Mouse (Mus musculus): ENCODE data around the gene Ssr2. TPM values are rescaled to one million over a fixed set of nuclear protein-coding genes. Genes with fewer than 3 reads are reported as not detected.

Gene Ssr2
- total and polyA plus RNA-seq, 3 experiments, result 346 to 377 (median 364) TPM

GRCm38 (mm10) chr3:88614418-88614817 is 38.7 kb downstream of the Ssr2 start:
- no peak overlapping the region for H3K4me3 ChIP-seq (replicated peaks in 1 of 3; ENCODE audit: low read depth in 2 of 3, low read length in 2 of 3, poor library complexity in 1 of 3)
- H3K27ac ChIP-seq (ENCODE audit: insufficient read depth, low read depth), result no peak overlapping the region
- DNase-seq (ENCODE audit: extremely low read depth), result no peak
- in situ Hi-C loops (cut with MboI; ENCODE audit: low pct_ligation_motif_present, low pct_unique_long_range_greater_than_20kb, low sequenced_read_pairs) (loop anchor here (25.0 kb wide), 1 partner anchor 123 kb away; no protein-coding TSS in a partner anchor), dilution Hi-C loops (cut with MboI; ENCODE audit: extremely low pct_ligation_motif_present, extremely low pct_unique_long_range_greater_than_20kb, low sequenced_read_pairs) (no loop called here)
- no peak overlapping the region for H3K9ac ChIP-seq (ENCODE audit: insufficient read depth, low read depth)
- H3K27me3 ChIP-seq (replicated peaks), result peaks cover 8% of the 10 kb centered on the region
- no peaks in the 10 kb centered on the region for H3K36me3 ChIP-seq (replicated peaks in 1 of 2; ENCODE audit: control insufficient read depth in 1 of 2, insufficient read depth in 1 of 2, low read length in 1 of 2)
- no peaks in the 10 kb centered on the region for H3K79me2 ChIP-seq (replicated peaks; ENCODE audit: control insufficient read depth, extremely low read depth, insufficient read depth, poor library complexity, severe bottlenecking)
- peaks cover 13 to 43% of the 10 kb centered on the region in 2 experiments for H3K4me1 ChIP-seq (ENCODE audit: control insufficient read depth in 1 of 2, insufficient read depth in 2 of 2)
- H3K9me3 ChIP-seq (replicated peaks; ENCODE audit: low read length), result no peaks in the 10 kb centered on the region
- no peak overlapping the region for H3K4me2 ChIP-seq (ENCODE audit: insufficient read depth, low read depth, poor library complexity, severe bottlenecking)
- TF ChIP-seq NELFE (IDR thresholded peaks at IDR 0.05; ENCODE audit: low read depth, low read length) (no peak), CHD1 (IDR thresholded peaks at IDR 0.05; ENCODE audit: low read depth, low read length) (no peak), ZMIZ1 (IDR thresholded peaks at IDR 0.05; ENCODE audit: low read depth, low read length) (no peak), SIN3A (IDR thresholded peaks at IDR 0.05; ENCODE audit: low read length) (no peak), TCF12 (IDR thresholded peaks at IDR 0.05; ENCODE audit: low read depth, low read length) (no peak), RCOR1 (conservative IDR thresholded peaks at IDR 0.05; ENCODE audit: low read depth, low read length) (no peak), PAX5 (IDR thresholded peaks at IDR 0.05; ENCODE audit: low read length) (no peak), E2F4 (IDR thresholded peaks at IDR 0.05; ENCODE audit: insufficient replicate concordance, low read depth, low read length) (no peak), MAFK (IDR thresholded peaks at IDR 0.05; ENCODE audit: insufficient replicate concordance, low read length) (no peak)

DNA sequence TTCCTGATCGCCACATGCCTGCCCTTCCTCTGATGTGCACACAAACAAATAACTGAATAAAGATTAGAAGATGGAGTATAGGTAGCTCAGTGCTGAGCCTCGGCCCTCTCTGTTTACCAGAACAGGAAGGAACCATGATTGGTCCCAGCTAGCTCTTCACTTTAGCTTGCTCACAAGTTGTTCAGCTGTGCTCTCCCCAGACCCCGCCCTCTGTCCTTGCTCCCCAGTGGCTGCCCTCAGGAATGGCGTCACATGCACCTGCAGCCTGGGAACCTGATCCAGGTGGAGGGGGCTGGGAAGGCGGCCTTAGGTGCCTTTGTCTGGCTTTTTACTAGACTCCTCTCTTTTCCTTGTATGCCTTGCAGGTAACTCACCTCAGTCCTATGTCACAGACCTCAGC is 39.4 kb downstream of the Ssr2 start:
- no peak for DNase-seq (ENCODE audit: extremely low read depth)
- H3K27ac ChIP-seq (ENCODE audit: insufficient read depth, low read depth), result no peak overlapping the region
- peaks cover 8% of the 10 kb centered on the region for H3K27me3 ChIP-seq (replicated peaks)
- in situ Hi-C loops (cut with MboI; ENCODE audit: low pct_ligation_motif_present, low pct_unique_long_range_greater_than_20kb, low sequenced_read_pairs) (loop anchor here (25.0 kb wide), 1 partner anchor 122 kb away; no protein-coding TSS in a partner anchor), dilution Hi-C loops (cut with MboI; ENCODE audit: extremely low pct_ligation_motif_present, extremely low pct_unique_long_range_greater_than_20kb, low sequenced_read_pairs) (no loop called here)
- H3K79me2 ChIP-seq (replicated peaks; ENCODE audit: control insufficient read depth, extremely low read depth, insufficient read depth, poor library complexity, severe bottlenecking), result no peaks in the 10 kb centered on the region
- H3K36me3 ChIP-seq (replicated peaks in 1 of 2; ENCODE audit: control insufficient read depth in 1 of 2, insufficient read depth in 1 of 2, low read length in 1 of 2), result no peaks in the 10 kb centered on the region
- no peak for TF ChIP-seq SIN3A (IDR thresholded peaks at IDR 0.05; ENCODE audit: low read length)
- no peak for TF ChIP-seq NRF1 (IDR thresholded peaks at IDR 0.05; ENCODE audit: low read depth, low read length)
- no peak for TF ChIP-seq POLR2A (IDR thresholded peaks at IDR 0.05; ENCODE audit: low read depth, low read length)
- no peak for TF ChIP-seq KAT2A (IDR thresholded peaks at IDR 0.05; ENCODE audit: insufficient replicate concordance, low read length)
- TF ChIP-seq POLR2AphosphoS2 (IDR thresholded peaks at IDR 0.05; ENCODE audit: low read depth, low read length), result no peak
- no peak for TF ChIP-seq ZNF384 (IDR thresholded peaks at IDR 0.05; ENCODE audit: low read depth, low read length)
- TF ChIP-seq JUN (IDR thresholded peaks at IDR 0.05; ENCODE audit: insufficient read depth, low read depth, low read length), result no peak
- TF ChIP-seq EP300 (IDR thresholded peaks at IDR 0.05; ENCODE audit: low read length), result no peak
- no peak for TF ChIP-seq SMC3 (IDR thresholded peaks at IDR 0.05; ENCODE audit: low read depth, low read length)
- no peak for TF ChIP-seq MAZ (IDR thresholded peaks at IDR 0.05; ENCODE audit: low read depth, low read length)
- TF ChIP-seq GABPA (IDR thresholded peaks at IDR 0.05; ENCODE audit: insufficient replicate concordance, low read depth, low read length), result no peak
- H3K4me2 ChIP-seq (ENCODE audit: insufficient read depth, low read depth, poor library complexity, severe bottlenecking), result no peak overlapping the region
- no peak overlapping the region for H3K4me3 ChIP-seq (replicated peaks in 1 of 3; ENCODE audit: low read depth in 2 of 3, low read length in 2 of 3, poor library complexity in 1 of 3)
- H3K9ac ChIP-seq (ENCODE audit: insufficient read depth, low read depth), result no peak overlapping the region
- peaks cover 15 to 50% of the 10 kb centered on the region in 2 experiments for H3K4me1 ChIP-seq (ENCODE audit: control insufficient read depth in 1 of 2, insufficient read depth in 2 of 2)
- H3K9me3 ChIP-seq (replicated peaks; ENCODE audit: low read length), result no peaks in the 10 kb centered on the region

All from CH12.LX (cell line).